Mouse (Mus musculus) olfactory bulb, adult 2 months (tissue): ENCODE data around the gene Pik3ip1. TPM values are rescaled to one million over a fixed set of nuclear protein-coding genes. Genes with fewer than 3 reads are reported as not detected.

Experiments used
- H3K27ac ChIP-seq: fragments of 200-500 bp; 2 replicates; pipeline ENCODE4 v1.5.1; 2012; ENCODE audit warnings: low read depth, low read length; ENCODE audit not compliant: insufficient read depth
- H3K4me1 ChIP-seq: fragments of 200-500 bp; 2 replicates; pipeline ENCODE4 v1.6.1; 2012; ENCODE audit warnings: low read length; ENCODE audit not compliant: control insufficient read depth, insufficient read depth
- H3K4me3 ChIP-seq: fragments of 200-500 bp; 2 replicates; pipeline ENCODE4 v1.5.1; 2012; ENCODE audit warnings: mild to moderate bottlenecking, low read depth, low read length, moderate library complexity; ENCODE audit not compliant: insufficient read depth
- CTCF ChIP-seq: fragments of 200-500 bp; IDR thresholded peaks from 2 replicates; pipeline ENCODE4 v1.5.1; 2012; ENCODE audit warnings: low read depth, mild to moderate bottlenecking, low read length, moderate library complexity; ENCODE audit not compliant: insufficient read depth
- POLR2A ChIP-seq: fragments of 200-500 bp; IDR thresholded peaks from 2 replicates; pipeline ENCODE4 v1.6.1; 2012; ENCODE audit warnings: mild to moderate bottlenecking, low read depth, low read length, moderate library complexity; ENCODE audit not compliant: insufficient read depth
- whole genome bisulfite sequencing: fragments of 180-500 bp; shearing (Covaris S2); methylation state at CpG from one replicate; pipeline ENCODE4 v1.1.7; 2018; 5-methylcytosine and 5-hydroxymethylcytosine counted together
- polyA plus RNA-seq: library from polyadenylated mRNA; stranded (reverse); fragments of >200 nt; gene quantifications from 2 replicates; pipeline ENCODE4 v1.2.4, GENCODE M21; 2012; ENCODE audit warnings: low replicate concordance; ENCODE audit not compliant: missing spikeins, insufficient read depth, insufficient read length

Pik3ip1 gene
- polyA plus RNA-seq, 1 experiment = not detected

- Histone ChIP-seq H3K27ac (no peak overlapping the region), H3K4me3 (no peak overlapping the region), H3K4me1 (peaks cover 20% of the 10 kb centered on the region)
- WGBS = 84% methylated on average over 5 of the region's 5 CpGs
- no peak for TF ChIP-seq POLR2A
- no peak for TF ChIP-seq CTCF
Observed at GRCm38 (mm10) chr11:3341476-3341875, 11.3 kb downstream of the Pik3ip1 start.

- H3K4me3 ChIP-seq = no peak overlapping the region
- H3K4me1 ChIP-seq = peaks cover 10% of the 10 kb centered on the region
- TF ChIP-seq POLR2A (no peak), CTCF (no peak)
- 72% methylated on average over 3 of the region's 3 CpGs for WGBS
- no peak overlapping the region for H3K27ac ChIP-seq
Observed at GRCm38 (mm10) chr11:3344916-3345315, 14.7 kb downstream of the Pik3ip1 start.

- 97% methylated on average over 7 of the region's 7 CpGs for WGBS
- TF ChIP-seq POLR2A (no peak), CTCF (no peak)
- H3K4me3 ChIP-seq = no peak overlapping the region
Observed at GRCm38 (mm10) chr11:3346351-3346750, 16.1 kb downstream of the Pik3ip1 start.

GRCm38 (mm10) chr11:3347091-3347834 is 17.1 kb downstream of the Pik3ip1 start:
- H3K27ac ChIP-seq = no peak overlapping the region
- TF ChIP-seq CTCF = peak; percentile 29; the same call in 1 of the 2 replicates
- no peak for TF ChIP-seq POLR2A

More at GRCm38 (mm10) chr11:3346351-3346750, 16.1 kb downstream of the Pik3ip1 start:
- H3K27ac ChIP-seq = no peak overlapping the region
- peaks cover 8% of the 10 kb centered on the region for H3K4me1 ChIP-seq

GRCm38 (mm10) chr11:3347835-3348195 is 17.6 kb downstream of the Pik3ip1 start:
- no peak overlapping the region for H3K27ac ChIP-seq
- H3K4me3 ChIP-seq = no peak overlapping the region
- TF ChIP-seq CTCF (no peak), POLR2A (no peak)
- H3K4me1 ChIP-seq = peaks cover 8% of the 10 kb centered on the region

More at GRCm38 (mm10) chr11:3347091-3347834, 17.1 kb downstream of the Pik3ip1 start:
- H3K4me3 ChIP-seq = no peak overlapping the region
- WGBS = 61% methylated on average over 12 of the region's 12 CpGs
- H3K4me1 ChIP-seq = peaks cover 8% of the 10 kb centered on the region

GRCm38 (mm10) chr11:3348576-3349342 is 18.6 kb downstream of the Pik3ip1 start:
- peaks cover 8% of the 10 kb centered on the region for H3K4me1 ChIP-seq
- no peak overlapping the region for H3K4me3 ChIP-seq
- no peak overlapping the region for H3K27ac ChIP-seq
- TF ChIP-seq CTCF (no peak), POLR2A (no peak)
- 62% methylated on average over 6 of the region's 6 CpGs for WGBS

GRCm38 (mm10) chr11:3349343-3349695 is 19.1 kb downstream of the Pik3ip1 start:
- Histone ChIP-seq H3K4me3 (no peak overlapping the region), H3K4me1 (peaks cover 8% of the 10 kb centered on the region), H3K27ac (no peak overlapping the region)
- TF ChIP-seq CTCF (no peak), POLR2A (no peak)
- WGBS = 82% methylated on average over 4 of the region's 4 CpGs

GRCm38 (mm10) chr11:3352131-3352530 is 21.9 kb downstream of the Pik3ip1 start:
- H3K4me1 ChIP-seq = peaks cover 8% of the 10 kb centered on the region
- H3K27ac ChIP-seq = no peak overlapping the region
- WGBS = 96% methylated on average over 9 of the region's 9 CpGs
- H3K4me3 ChIP-seq = no peak overlapping the region
- TF ChIP-seq POLR2A = no peak
- no peak for TF ChIP-seq CTCF

- no peak overlapping the region for H3K4me3 ChIP-seq
- no peak for TF ChIP-seq POLR2A
- TF ChIP-seq CTCF = no peak
- H3K27ac ChIP-seq = no peak overlapping the region
- peaks cover 3% of the 10 kb centered on the region; the same call in 1 of the 2 replicates for H3K4me1 ChIP-seq
- WGBS = 52% methylated on average over 18 of the region's 18 CpGs
Observed at GRCm38 (mm10) chr11:3352990-3353585, 22.9 kb downstream of the Pik3ip1 start.
